Mouse (Mus musculus): ENCODE measurements around the gene Hs3st4. TPM values are rescaled to one million over a fixed set of nuclear protein-coding genes. Genes with fewer than 3 reads are reported as not detected.

Gene Hs3st4
- polyA plus RNA-seq (2016; fragmentation: Nextera tagmentation; extraction: Ambion mirVana): 0.11 TPM in 1 of 2 replicates, not detected in the other

DNA sequence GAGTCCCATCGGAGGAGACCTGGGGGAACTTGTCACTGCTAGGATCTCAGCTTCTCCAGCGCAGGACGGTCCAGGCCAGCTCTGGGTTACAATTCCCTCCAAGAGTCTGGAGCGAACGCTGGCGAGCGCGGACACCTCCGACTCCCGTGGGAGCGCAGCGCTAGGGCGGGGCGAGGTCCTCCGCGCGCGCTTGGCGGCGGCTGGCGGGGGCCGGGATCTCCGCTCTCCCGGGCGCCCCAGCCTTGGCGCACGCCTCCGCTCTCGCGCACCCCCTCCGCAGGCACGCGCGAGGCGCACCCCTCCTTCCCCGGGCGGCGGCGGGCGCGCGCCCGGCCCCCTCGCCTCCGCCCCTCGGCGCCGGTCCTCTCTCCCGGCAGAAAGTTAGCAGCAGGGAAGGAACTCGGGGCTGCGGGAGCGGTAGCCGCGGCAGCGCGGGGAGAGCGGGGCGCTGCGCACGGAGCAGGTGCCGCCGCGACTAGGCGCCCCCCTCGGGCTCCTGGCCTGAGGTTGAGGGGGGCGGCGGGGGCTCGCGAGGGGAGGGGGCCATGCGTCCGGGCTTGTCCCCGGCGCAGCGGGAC is at the start of gene Hs3st4:
Gene Hs3st4, plus strand, starts transcription at position 409 of the 578 bp plus-strand sequence.
- Histone ChIP-seq H3K36me3 (replicated peaks) (no peaks in the 10 kb centered on the region), H3K9me3 (no peaks in the 10 kb centered on the region), H3K4me1 (peaks cover 10% of the 10 kb centered on the region), H3K4me3 (peak within 1 kb of the TSS; percentile 74), H3K27me3 (replicated peaks; ENCODE audit: low read depth, poor library complexity, severe bottlenecking) (peaks cover 92% of the 10 kb centered on the region), H3K27ac (replicated peaks) (no peak within 1 kb of the TSS; the same call in 1 of the 2 replicates)
- DNase-seq (ENCODE audit: low spot score): peak; percentile 54
- WGBS: 1% methylated on average over 65 of the region's 74 CpGs

GRCm38 (mm10) chr7:123946836-123947235 is 35.8 kb upstream of the Hs3st4 start:
- Histone ChIP-seq H3K36me3 (replicated peaks) (no peaks in the 10 kb centered on the region), H3K27me3 (replicated peaks; ENCODE audit: low read depth, poor library complexity, severe bottlenecking) (no peaks in the 10 kb centered on the region), H3K4me1 (peaks cover 5% of the 10 kb centered on the region), H3K27ac (replicated peaks) (no peak overlapping the region), H3K9me3 (no peaks in the 10 kb centered on the region), H3K4me3 (no peak overlapping the region)
- 78% methylated on average over 3 of the region's 3 CpGs for WGBS
- DNase-seq (ENCODE audit: low spot score): no peak

DNA sequence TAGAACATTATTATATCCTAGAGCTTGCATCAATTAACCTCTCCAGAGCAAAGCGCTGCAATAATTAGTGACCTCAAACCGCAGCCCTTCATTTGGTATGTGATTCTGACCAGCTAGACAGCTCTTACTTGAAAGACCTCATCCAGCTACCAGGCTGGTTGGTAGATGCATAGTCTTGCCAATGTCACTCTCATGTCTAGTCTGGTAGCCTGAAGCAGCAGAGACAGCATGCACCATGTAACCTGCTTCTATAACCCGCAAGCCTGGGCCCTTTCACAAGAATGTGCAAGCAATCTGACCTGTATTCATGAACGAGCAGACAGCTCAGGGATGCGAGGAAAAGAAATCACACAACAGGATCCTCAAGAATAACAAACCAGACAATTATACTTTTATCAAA is 19.6 kb upstream of the Hs3st4 start:
- H3K36me3 ChIP-seq (replicated peaks): no peaks in the 10 kb centered on the region
- WGBS: 83% methylated on average over 5 of the region's 5 CpGs
- H3K4me3 ChIP-seq: no peak overlapping the region
- no peak for DNase-seq (ENCODE audit: low spot score)
- H3K4me1 ChIP-seq: no peaks in the 10 kb centered on the region
- H3K9me3 ChIP-seq: peaks cover 9% of the 10 kb centered on the region; the same call in 1 of the 2 replicates
- no peak overlapping the region for H3K27ac ChIP-seq (replicated peaks)
- H3K27me3 ChIP-seq (replicated peaks; ENCODE audit: low read depth, poor library complexity, severe bottlenecking): no peaks in the 10 kb centered on the region

DNA sequence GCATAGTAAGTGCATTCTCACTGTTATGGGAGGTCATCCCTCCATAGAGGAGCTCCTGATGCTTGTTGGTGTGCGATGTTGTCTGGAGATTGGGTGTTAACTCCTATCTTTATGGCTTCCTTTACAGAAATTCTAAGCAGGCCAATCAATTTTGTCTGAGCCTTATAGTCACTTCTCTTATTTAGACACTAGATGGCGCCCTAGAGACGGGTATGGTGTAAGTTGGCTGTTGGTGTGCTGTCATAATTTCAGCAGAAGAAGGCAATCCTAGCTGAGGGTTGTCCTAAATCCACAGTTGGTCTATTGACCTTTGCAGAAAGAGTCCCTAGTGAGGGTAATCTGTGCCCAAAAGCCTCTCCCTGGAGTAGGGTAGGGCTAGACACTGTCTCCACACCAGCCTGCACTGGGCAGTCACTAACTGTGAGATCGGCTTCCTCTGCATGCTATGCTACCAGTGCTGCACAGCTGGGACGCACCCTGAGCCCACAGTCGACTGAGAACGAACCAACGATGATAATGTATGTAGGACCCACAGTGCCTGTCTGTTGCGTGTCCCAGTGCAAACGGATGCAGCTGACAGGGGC is 18.0 kb upstream of the Hs3st4 start:
- no peaks in the 10 kb centered on the region for H3K36me3 ChIP-seq (replicated peaks)
- no peak overlapping the region for H3K4me3 ChIP-seq
- H3K4me1 ChIP-seq: no peaks in the 10 kb centered on the region
- no peaks in the 10 kb centered on the region for H3K27me3 ChIP-seq (replicated peaks; ENCODE audit: low read depth, poor library complexity, severe bottlenecking)
- WGBS: 51% methylated on average over 10 of the region's 10 CpGs
- no peak for DNase-seq (ENCODE audit: low spot score)
- peaks cover 9% of the 10 kb centered on the region; the same call in 1 of the 2 replicates for H3K9me3 ChIP-seq
- H3K27ac ChIP-seq (replicated peaks): no peak overlapping the region

DNA sequence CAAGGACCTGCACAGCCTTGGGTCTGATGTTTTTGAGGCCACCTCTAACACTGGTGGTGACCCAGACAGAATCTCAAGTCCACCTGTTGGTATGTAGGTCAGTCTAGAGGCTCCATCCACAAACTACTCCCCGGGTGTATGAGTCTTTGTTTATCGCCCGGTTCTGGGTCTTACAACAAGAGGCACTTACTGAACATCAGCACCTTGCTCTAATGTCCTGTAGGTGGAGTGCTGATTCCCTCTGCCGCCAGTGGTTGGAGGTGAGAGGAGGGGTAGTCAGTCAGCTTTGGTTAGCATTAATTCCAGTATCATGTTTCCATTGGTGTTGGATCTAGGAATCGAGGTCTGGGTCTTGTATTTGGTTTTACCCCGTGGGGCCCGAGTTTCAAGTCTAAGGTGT is 17.2 kb upstream of the Hs3st4 start:
- H3K9me3 ChIP-seq: peaks cover 9% of the 10 kb centered on the region; the same call in 1 of the 2 replicates
- no peaks in the 10 kb centered on the region for H3K4me1 ChIP-seq
- H3K27ac ChIP-seq (replicated peaks): no peak overlapping the region
- DNase-seq (ENCODE audit: low spot score): peak; percentile 5
- no peak overlapping the region for H3K4me3 ChIP-seq
- WGBS: 65% methylated on average over 7 of the region's 7 CpGs
- no peaks in the 10 kb centered on the region for H3K36me3 ChIP-seq (replicated peaks)
- no peaks in the 10 kb centered on the region for H3K27me3 ChIP-seq (replicated peaks; ENCODE audit: low read depth, poor library complexity, severe bottlenecking)

- WGBS: 69% methylated on average over 7 of the region's 7 CpGs
- H3K36me3 ChIP-seq (replicated peaks): no peaks in the 10 kb centered on the region
- H3K4me1 ChIP-seq: no peaks in the 10 kb centered on the region
- peaks cover 21% of the 10 kb centered on the region for H3K27me3 ChIP-seq (replicated peaks; ENCODE audit: low read depth, poor library complexity, severe bottlenecking)
- no peak overlapping the region for H3K4me3 ChIP-seq
- H3K27ac ChIP-seq (replicated peaks): no peak overlapping the region
- no peak for DNase-seq (ENCODE audit: low spot score)
- no peaks in the 10 kb centered on the region for H3K9me3 ChIP-seq
Measured at GRCm38 (mm10) chr7:123975441-123975840, 7.2 kb upstream of the Hs3st4 start.

GRCm38 (mm10) chr7:123981435-123981834 is 1.2 kb upstream of the Hs3st4 start:
- 39% methylated on average over 7 of the region's 7 CpGs for WGBS
- Histone ChIP-seq H3K27me3 (replicated peaks; ENCODE audit: low read depth, poor library complexity, severe bottlenecking) (peaks cover 81% of the 10 kb centered on the region), H3K27ac (replicated peaks) (no peak overlapping the region), H3K9me3 (no peaks in the 10 kb centered on the region), H3K4me3 (no peak overlapping the region), H3K36me3 (replicated peaks) (no peaks in the 10 kb centered on the region), H3K4me1 (peaks cover 10% of the 10 kb centered on the region)
- no peak for DNase-seq (ENCODE audit: low spot score)

- 4% methylated on average over 5 of the region's 5 CpGs for WGBS
- no peaks in the 10 kb centered on the region for H3K36me3 ChIP-seq (replicated peaks)
- H3K27ac ChIP-seq (replicated peaks): no peak overlapping the region
- peaks cover 10% of the 10 kb centered on the region for H3K4me1 ChIP-seq
- DNase-seq (ENCODE audit: low spot score): no peak
- H3K27me3 ChIP-seq (replicated peaks; ENCODE audit: low read depth, poor library complexity, severe bottlenecking): peaks cover 87% of the 10 kb centered on the region
- H3K4me3 ChIP-seq: peak overlapping the region; percentile 74
- no peaks in the 10 kb centered on the region for H3K9me3 ChIP-seq
Measured at GRCm38 (mm10) chr7:123982010-123982409, 659 bp upstream of the Hs3st4 start.

DNA sequence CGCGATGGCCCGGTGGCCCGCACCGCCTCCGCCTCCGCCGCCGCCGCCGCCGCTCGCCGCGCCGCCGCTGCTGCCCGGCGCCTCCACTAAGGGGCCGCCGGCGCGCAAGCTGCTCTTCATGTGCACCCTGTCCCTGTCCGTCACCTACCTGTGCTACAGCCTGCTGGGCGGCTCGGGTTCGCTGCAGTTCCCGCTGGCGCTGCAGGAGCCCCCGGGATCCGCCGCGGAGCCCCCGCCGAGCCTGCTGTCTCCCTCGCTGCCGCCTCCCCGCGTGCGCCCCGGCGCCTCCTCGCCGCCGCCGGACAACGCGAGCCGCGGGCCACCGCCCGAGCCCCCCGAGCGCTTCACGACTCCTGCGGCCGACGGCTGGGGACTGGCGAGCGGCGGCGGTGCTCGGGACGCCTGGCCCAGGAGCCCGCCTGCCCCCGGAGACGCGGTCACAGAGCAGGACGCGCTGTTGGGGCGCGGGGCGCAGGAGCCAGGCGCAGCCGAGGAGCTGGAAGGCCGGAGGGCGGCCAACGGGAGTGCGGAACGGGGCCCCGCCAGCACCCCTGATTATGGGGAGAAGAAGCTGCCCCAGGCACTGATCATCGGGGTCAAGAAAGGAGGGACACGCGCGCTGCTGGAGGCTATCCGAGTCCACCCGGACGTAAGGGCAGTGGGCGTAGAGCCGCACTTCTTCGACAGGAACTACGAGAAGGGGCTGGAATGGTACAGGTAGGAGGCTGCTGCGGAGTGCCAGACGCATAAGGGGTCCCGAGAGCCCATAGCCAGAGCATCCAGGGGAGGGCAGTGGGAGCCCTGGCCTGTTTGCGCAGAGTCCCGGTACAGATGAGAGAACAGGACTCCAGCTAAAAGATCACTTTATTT is 743 bp downstream of the Hs3st4 start:
- no peak overlapping the region; the same call in 1 of the 2 replicates for H3K27ac ChIP-seq (replicated peaks)
- no peaks in the 10 kb centered on the region for H3K9me3 ChIP-seq
- H3K4me3 ChIP-seq: peak overlapping the region; percentile 74
- no peaks in the 10 kb centered on the region for H3K36me3 ChIP-seq (replicated peaks)
- peak; percentile 57 for DNase-seq (ENCODE audit: low spot score)
- WGBS: 1% methylated on average over 97 of the region's 97 CpGs
- peaks cover 97% of the 10 kb centered on the region for H3K27me3 ChIP-seq (replicated peaks; ENCODE audit: low read depth, poor library complexity, severe bottlenecking)
- peaks cover 10% of the 10 kb centered on the region for H3K4me1 ChIP-seq

- Histone ChIP-seq H3K36me3 (replicated peaks) (no peaks in the 10 kb centered on the region), H3K9me3 (no peaks in the 10 kb centered on the region), H3K4me1 (no peaks in the 10 kb centered on the region), H3K27ac (replicated peaks) (no peak overlapping the region), H3K4me3 (no peak overlapping the region), H3K27me3 (replicated peaks; ENCODE audit: low read depth, poor library complexity, severe bottlenecking) (peaks cover 15% of the 10 kb centered on the region)
- no peak for DNase-seq (ENCODE audit: low spot score)
- 66% methylated on average over 3 of the region's 3 CpGs for WGBS
Measured at GRCm38 (mm10) chr7:123992121-123992520, 9.5 kb downstream of the Hs3st4 start.

DNA sequence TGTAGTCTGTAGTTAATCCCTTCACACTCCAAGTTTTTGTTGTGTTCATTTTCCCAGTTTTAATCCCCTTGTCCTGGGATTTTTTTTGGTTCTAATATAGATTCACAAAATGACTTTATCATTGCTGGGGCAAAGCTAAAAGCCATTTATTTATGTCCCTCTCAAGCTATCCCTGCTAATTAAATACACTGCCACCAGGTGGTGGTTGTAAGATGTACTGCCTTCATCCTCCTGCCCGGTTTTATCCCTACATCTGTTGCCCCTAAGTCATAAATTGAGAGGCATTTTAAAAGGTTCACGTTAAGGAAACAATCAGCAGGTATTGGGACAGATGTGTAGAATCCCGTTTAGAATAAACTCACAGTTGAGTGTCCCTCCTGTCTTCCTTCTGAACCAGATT is 14.6 kb downstream of the Hs3st4 start:
- no peaks in the 10 kb centered on the region for H3K36me3 ChIP-seq (replicated peaks)
- H3K4me1 ChIP-seq: no peaks in the 10 kb centered on the region
- no peak for DNase-seq (ENCODE audit: low spot score)
- H3K27ac ChIP-seq (replicated peaks): no peak overlapping the region
- no peak overlapping the region for H3K4me3 ChIP-seq
- WGBS: 47% methylated on average over 3 of the region's 3 CpGs
- no peaks in the 10 kb centered on the region for H3K27me3 ChIP-seq (replicated peaks; ENCODE audit: low read depth, poor library complexity, severe bottlenecking)
- no peaks in the 10 kb centered on the region for H3K9me3 ChIP-seq

GRCm38 (mm10) chr7:123998601-123999000 is 15.9 kb downstream of the Hs3st4 start:
- no peaks in the 10 kb centered on the region for H3K9me3 ChIP-seq
- H3K4me1 ChIP-seq: no peaks in the 10 kb centered on the region
- no peaks in the 10 kb centered on the region for H3K36me3 ChIP-seq (replicated peaks)
- no peak overlapping the region for H3K27ac ChIP-seq (replicated peaks)
- WGBS: 80% methylated on average over 7 of the region's 7 CpGs
- H3K27me3 ChIP-seq (replicated peaks; ENCODE audit: low read depth, poor library complexity, severe bottlenecking): no peaks in the 10 kb centered on the region
- no peak overlapping the region for H3K4me3 ChIP-seq
- DNase-seq (ENCODE audit: low spot score): no peak
